Mouse (Mus musculus): ENCODE measurements around the gene Scaf11. TPM values are rescaled to one million over a fixed set of nuclear protein-coding genes. Genes with fewer than 3 reads are reported as not detected.

Scaf11 gene
- polyA plus RNA-seq, 1 experiment from 2014 or later, result 54.0 TPM

DNA sequence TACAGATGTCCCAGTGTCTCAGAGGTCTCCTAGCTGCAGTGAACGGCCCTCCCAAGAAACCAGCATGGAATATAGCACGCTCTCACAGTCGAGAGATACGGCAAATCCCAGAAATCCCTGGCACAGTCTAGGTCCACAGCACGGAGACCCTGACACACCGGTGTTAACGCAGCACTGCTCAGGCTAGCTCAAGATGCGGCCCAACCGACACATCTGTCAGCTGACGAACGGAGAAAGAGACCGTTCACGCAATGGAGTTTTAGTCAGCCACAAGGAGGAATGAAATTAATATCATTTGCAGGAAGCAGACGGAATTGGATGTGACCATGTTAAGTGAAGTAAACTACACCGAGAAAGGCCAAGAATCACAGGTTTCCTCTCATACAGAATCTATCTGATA lies 13.3 kb upstream of the Scaf11 start:
- Histone ChIP-seq H3K4me1 (ENCODE audit: control insufficient read depth, insufficient read depth, low read length) (no peaks in the 10 kb centered on the region), H3K27ac (replicated peaks; ENCODE audit: low read depth, low read length) (no peak overlapping the region), H3K36me3 (ENCODE audit: control insufficient read depth, insufficient read depth, low read length) (no peaks in the 10 kb centered on the region), H3K4me3 (replicated peaks; ENCODE audit: low read depth, low read length) (no peak overlapping the region), H3K27me3 (ENCODE audit: control insufficient read depth, insufficient read depth, low read length) (no peaks in the 10 kb centered on the region), H3K9ac (replicated peaks; ENCODE audit: low read length) (no peak overlapping the region), H3K9me3 (ENCODE audit: control insufficient read depth, low read length) (no peaks in the 10 kb centered on the region), H3K4me2 (ENCODE audit: low read length) (no peak overlapping the region)
- DNase-seq (no peak), ATAC-seq (ENCODE audit: low FRiP score, low TSS enrichment) (no peak)
- 93% methylated on average over 15 of the region's 15 CpGs for WGBS

DNA sequence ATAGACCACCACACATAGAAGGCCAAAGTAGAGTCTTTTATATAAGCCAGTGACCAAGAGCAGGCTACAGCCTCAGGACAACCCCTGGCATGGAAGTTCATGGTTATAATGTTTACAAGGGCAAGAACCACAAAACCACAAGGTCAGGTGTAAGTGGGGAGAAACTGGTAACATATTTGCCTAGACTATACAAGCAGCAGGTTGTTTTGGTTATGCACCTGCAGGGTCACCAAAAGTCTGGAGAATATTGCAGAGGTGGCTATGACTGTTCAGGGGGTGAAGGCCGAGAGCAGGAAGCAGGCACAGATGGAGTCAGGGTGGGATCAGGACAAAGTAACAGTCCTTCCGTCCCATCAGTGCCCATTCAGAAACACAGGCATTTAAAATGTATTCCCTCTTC lies 7.7 kb upstream of the Scaf11 start:
- Histone ChIP-seq H3K4me2 (ENCODE audit: low read length) (no peak overlapping the region), H3K4me3 (replicated peaks; ENCODE audit: low read depth, low read length) (no peak overlapping the region), H3K4me1 (ENCODE audit: control insufficient read depth, insufficient read depth, low read length) (no peaks in the 10 kb centered on the region), H3K27ac (replicated peaks; ENCODE audit: low read depth, low read length) (no peak overlapping the region), H3K36me3 (ENCODE audit: control insufficient read depth, insufficient read depth, low read length) (no peaks in the 10 kb centered on the region), H3K27me3 (ENCODE audit: control insufficient read depth, insufficient read depth, low read length) (no peaks in the 10 kb centered on the region), H3K9me3 (ENCODE audit: control insufficient read depth, low read length) (no peaks in the 10 kb centered on the region), H3K9ac (replicated peaks; ENCODE audit: low read length) (no peak overlapping the region)
- no peak for DNase-seq
- WGBS, result 95% methylated on average over 2 of the region's 2 CpGs
- ATAC-seq (ENCODE audit: low FRiP score, low TSS enrichment), result no peak

DNA sequence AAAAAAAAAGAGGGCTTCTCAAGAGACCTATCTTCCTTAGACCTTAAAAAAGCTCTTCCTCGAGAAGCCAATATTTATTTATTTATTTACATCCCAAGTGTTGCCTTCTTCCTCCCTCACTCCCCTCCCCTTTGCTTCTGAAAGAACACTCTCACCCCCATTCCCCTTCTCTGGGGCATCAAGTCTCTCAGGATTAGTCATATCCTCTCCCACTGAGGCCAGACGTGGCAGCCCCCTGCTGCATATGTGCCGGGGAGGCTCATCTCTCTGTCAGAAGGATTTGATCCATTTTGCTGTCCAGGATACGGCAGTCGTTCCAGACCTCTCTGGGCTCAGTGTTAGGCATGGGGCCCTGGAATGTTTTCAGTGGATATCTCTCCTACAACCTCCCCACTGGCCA lies 7.2 kb upstream of the Scaf11 start:
- Histone ChIP-seq H3K9me3 (ENCODE audit: control insufficient read depth, low read length) (no peaks in the 10 kb centered on the region), H3K4me1 (ENCODE audit: control insufficient read depth, insufficient read depth, low read length) (no peaks in the 10 kb centered on the region), H3K4me3 (replicated peaks; ENCODE audit: low read depth, low read length) (no peak overlapping the region), H3K27me3 (ENCODE audit: control insufficient read depth, insufficient read depth, low read length) (no peaks in the 10 kb centered on the region), H3K27ac (replicated peaks; ENCODE audit: low read depth, low read length) (no peak overlapping the region), H3K36me3 (ENCODE audit: control insufficient read depth, insufficient read depth, low read length) (no peaks in the 10 kb centered on the region), H3K4me2 (ENCODE audit: low read length) (no peak overlapping the region), H3K9ac (replicated peaks; ENCODE audit: low read length) (no peak overlapping the region)
- WGBS, result 72% methylated on average over 5 of the region's 5 CpGs
- DNase-seq, result no peak
- ATAC-seq (ENCODE audit: low FRiP score, low TSS enrichment), result no peak

DNA sequence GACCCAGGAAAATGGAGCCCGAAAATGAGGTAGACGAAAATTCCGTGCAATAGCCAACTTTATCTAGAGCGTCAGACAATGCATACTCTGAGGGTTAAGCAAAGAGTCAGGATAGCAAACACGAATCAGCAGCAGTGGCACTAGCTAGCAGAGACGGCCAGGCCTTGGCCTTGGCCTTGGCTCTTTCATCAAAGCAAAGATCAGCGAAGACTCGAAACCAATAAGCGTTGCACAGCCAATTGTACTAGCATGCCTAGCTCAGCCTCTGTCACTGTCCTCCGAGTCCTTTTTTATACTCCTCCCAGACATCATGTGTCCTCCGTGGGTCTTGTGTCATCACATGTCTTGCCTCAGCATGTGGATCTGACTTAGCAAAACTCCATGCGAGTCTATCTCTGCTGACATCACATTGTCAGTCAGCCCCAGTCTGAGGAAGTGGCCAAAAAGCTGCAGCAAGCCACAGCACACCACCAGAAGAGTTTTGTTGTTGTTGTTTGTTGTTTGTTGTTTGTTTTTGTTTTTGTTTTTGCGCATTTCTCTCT lies 5.8 kb upstream of the Scaf11 start:
- H3K27me3 ChIP-seq (ENCODE audit: control insufficient read depth, insufficient read depth, low read length), result no peaks in the 10 kb centered on the region
- H3K4me3 ChIP-seq (replicated peaks; ENCODE audit: low read depth, low read length), result no peak overlapping the region
- no peak overlapping the region for H3K4me2 ChIP-seq (ENCODE audit: low read length)
- peaks cover 11% of the 10 kb centered on the region; the same call in 1 of the 2 replicates for H3K4me1 ChIP-seq (ENCODE audit: control insufficient read depth, insufficient read depth, low read length)
- ATAC-seq (ENCODE audit: low FRiP score, low TSS enrichment), result no peak
- no peaks in the 10 kb centered on the region for H3K9me3 ChIP-seq (ENCODE audit: control insufficient read depth, low read length)
- H3K9ac ChIP-seq (replicated peaks; ENCODE audit: low read length), result no peak overlapping the region
- DNase-seq, result no peak
- no peaks in the 10 kb centered on the region for H3K36me3 ChIP-seq (ENCODE audit: control insufficient read depth, insufficient read depth, low read length)
- 93% methylated on average over 13 of the region's 13 CpGs for WGBS
- no peak overlapping the region for H3K27ac ChIP-seq (replicated peaks; ENCODE audit: low read depth, low read length)

DNA sequence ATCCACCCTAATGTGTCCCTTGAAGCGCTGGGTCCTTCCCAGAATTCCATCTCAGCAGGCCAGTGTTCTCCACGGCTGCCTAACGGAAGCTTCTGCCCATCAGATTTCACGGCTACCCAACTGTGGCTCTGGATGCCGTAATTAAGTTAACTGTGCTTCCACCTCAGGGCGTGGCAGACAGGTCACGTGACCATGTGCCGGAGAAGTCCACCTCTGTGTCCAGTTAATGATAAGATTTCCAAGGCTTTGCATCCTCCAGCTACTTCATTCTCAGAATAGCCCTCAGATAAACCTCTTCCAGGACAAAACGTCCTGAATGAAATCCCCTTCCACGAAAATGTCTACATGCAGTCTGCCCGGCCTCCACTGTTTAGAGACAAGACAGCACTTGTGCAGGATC lies 4.4 kb upstream of the Scaf11 start:
- ATAC-seq (ENCODE audit: low FRiP score, low TSS enrichment), result no peak
- no peak for DNase-seq
- Histone ChIP-seq H3K27ac (replicated peaks; ENCODE audit: low read depth, low read length) (no peak overlapping the region), H3K36me3 (ENCODE audit: control insufficient read depth, insufficient read depth, low read length) (no peaks in the 10 kb centered on the region), H3K9ac (replicated peaks; ENCODE audit: low read length) (no peak overlapping the region), H3K9me3 (ENCODE audit: control insufficient read depth, low read length) (no peaks in the 10 kb centered on the region), H3K27me3 (ENCODE audit: control insufficient read depth, insufficient read depth, low read length) (no peaks in the 10 kb centered on the region), H3K4me1 (ENCODE audit: control insufficient read depth, insufficient read depth, low read length) (peaks cover 11% of the 10 kb centered on the region; the same call in 1 of the 2 replicates), H3K4me3 (replicated peaks; ENCODE audit: low read depth, low read length) (no peak overlapping the region), H3K4me2 (ENCODE audit: low read length) (no peak overlapping the region)
- WGBS, result 83% methylated on average over 11 of the region's 11 CpGs

DNA sequence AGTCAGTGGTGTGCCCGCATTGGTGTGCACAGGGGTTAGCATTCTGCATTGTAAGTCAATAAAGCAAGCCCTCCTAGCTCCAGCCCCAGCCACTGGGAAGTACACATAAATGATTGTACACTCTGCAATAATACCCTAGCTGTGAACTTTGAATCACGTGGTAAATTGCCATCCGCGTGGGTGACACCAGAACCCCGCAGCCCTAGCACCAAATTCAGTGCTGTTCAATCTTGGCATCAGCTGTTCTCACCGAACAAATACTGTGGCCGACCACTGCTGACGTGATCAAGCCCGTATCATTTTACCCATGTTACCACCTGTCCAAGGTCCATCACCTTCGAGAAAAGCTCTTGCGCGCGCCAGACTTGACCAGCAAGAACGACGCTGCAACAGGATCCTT lies 3.2 kb upstream of the Scaf11 start:
- no peak for ATAC-seq (ENCODE audit: low FRiP score, low TSS enrichment)
- DNase-seq, result no peak
- H3K27ac ChIP-seq (replicated peaks; ENCODE audit: low read depth, low read length), result no peak overlapping the region
- no peaks in the 10 kb centered on the region for H3K9me3 ChIP-seq (ENCODE audit: control insufficient read depth, low read length)
- no peak overlapping the region for H3K9ac ChIP-seq (replicated peaks; ENCODE audit: low read length)
- H3K4me1 ChIP-seq (ENCODE audit: control insufficient read depth, insufficient read depth, low read length), result peaks cover 19% of the 10 kb centered on the region; the same call in 1 of the 2 replicates
- H3K27me3 ChIP-seq (ENCODE audit: control insufficient read depth, insufficient read depth, low read length), result no peaks in the 10 kb centered on the region
- H3K4me3 ChIP-seq (replicated peaks; ENCODE audit: low read depth, low read length), result no peak overlapping the region
- H3K36me3 ChIP-seq (ENCODE audit: control insufficient read depth, insufficient read depth, low read length), result no peaks in the 10 kb centered on the region
- H3K4me2 ChIP-seq (ENCODE audit: low read length), result no peak overlapping the region
- 97% methylated on average over 15 of the region's 15 CpGs for WGBS

DNA sequence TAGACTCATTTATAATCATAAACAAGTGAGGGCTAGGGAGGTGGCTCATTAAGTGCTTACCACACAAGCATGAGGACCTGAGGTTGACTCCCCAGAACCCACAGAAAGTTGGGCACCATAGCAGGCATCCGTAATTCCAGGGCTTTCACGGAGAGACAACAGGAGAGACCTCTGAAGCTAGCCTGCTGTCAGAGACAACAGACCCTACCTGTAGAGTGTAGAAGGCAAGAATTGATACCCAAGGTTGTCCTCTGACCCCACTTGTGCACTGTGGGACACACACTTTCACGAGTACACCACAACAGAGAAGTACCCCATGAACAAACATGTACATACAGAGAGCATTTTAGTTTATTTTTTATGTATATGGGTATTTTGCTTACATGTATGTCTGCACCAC lies 2.0 kb upstream of the Scaf11 start:
- Histone ChIP-seq H3K4me3 (replicated peaks; ENCODE audit: low read depth, low read length) (no peak overlapping the region), H3K9ac (replicated peaks; ENCODE audit: low read length) (no peak overlapping the region), H3K4me2 (ENCODE audit: low read length) (no peak overlapping the region), H3K27me3 (ENCODE audit: control insufficient read depth, insufficient read depth, low read length) (no peaks in the 10 kb centered on the region), H3K36me3 (ENCODE audit: control insufficient read depth, insufficient read depth, low read length) (no peaks in the 10 kb centered on the region), H3K4me1 (ENCODE audit: control insufficient read depth, insufficient read depth, low read length) (peaks cover 19% of the 10 kb centered on the region; the same call in 1 of the 2 replicates), H3K27ac (replicated peaks; ENCODE audit: low read depth, low read length) (no peak overlapping the region), H3K9me3 (ENCODE audit: control insufficient read depth, low read length) (no peaks in the 10 kb centered on the region)
- ATAC-seq (ENCODE audit: low FRiP score, low TSS enrichment) (no peak), DNase-seq (no peak)
- 96% methylated on average over 3 of the region's 3 CpGs for WGBS

DNA sequence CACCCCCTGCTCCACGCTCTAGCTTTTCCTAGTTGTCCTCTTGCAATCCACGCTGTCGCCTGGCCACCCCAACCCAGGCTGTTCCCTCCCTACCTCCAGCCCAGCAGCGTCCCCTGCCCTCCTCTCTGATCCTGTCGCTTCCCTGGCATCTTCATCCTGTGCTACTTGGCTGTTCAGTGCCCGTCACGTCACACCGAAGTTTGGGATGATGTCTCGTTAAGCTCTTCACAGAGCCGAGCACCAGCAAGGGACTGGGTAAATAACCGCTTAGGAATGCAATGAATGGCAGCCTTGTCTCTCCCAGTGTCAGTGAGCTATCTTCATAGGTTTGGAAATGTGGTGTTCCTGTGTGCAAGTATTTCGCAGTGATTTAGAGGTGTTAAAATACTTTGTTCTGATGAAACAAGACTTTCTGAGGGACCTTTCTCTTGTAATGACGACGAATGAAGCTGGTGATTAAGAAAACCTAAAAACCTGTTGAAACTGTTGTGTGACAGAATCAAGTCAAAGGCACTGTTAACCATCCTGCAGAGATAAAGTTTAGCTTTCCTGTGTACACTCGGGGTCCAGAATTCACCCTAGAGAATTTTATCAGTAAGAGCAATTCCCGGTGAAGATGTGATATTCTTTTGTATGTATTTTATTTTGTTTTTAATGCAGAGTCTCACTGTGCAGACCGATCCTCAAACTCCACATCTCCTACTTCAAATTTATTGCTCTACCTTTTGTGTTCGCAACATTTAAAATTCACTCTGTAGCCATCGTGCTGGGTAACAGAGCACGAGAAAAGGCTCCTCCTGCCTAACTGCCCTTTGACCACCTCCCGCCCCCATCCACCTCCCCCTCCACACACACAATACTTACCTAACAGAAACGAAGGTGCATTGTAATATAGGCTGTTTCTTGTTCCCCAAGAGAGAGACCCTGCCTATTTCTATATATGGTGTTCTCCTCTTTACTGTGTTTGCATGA lies 1.2 kb upstream of the Scaf11 start:
- ATAC-seq (ENCODE audit: low FRiP score, low TSS enrichment), result peak; percentile 26; the same call in 1 of the 2 replicates

DNA sequence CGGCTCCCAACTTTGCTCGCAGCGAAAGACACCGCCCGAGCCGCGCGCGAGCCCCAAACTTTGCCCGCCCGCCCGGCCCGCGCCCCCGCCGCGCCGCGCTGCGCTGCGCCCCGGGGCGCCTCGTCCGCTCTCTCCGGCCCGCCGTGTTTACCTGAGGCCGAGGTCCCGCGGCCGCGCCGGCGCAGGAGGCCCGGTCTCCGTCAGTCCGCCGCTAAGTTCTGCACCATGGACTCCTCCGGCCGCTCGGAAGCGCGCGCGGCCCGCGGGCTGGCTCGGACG lies 253 bp downstream of the Scaf11 start:
- Histone ChIP-seq H3K27ac (replicated peaks; ENCODE audit: low read depth, low read length) (peak overlapping the region; percentile 96), H3K27me3 (ENCODE audit: control insufficient read depth, insufficient read depth, low read length) (no peaks in the 10 kb centered on the region), H3K4me2 (ENCODE audit: low read length) (peak overlapping the region; percentile 66), H3K4me3 (replicated peaks; ENCODE audit: low read depth, low read length) (peak overlapping the region; percentile 77), H3K36me3 (ENCODE audit: control insufficient read depth, insufficient read depth, low read length) (no peaks in the 10 kb centered on the region), H3K9me3 (ENCODE audit: control insufficient read depth, low read length) (no peaks in the 10 kb centered on the region), H3K9ac (replicated peaks; ENCODE audit: low read length) (peak overlapping the region; percentile 74), H3K4me1 (ENCODE audit: control insufficient read depth, insufficient read depth, low read length) (peaks cover 19% of the 10 kb centered on the region; the same call in 1 of the 2 replicates)
- no peak for ATAC-seq (ENCODE audit: low FRiP score, low TSS enrichment)
- WGBS, result 0% methylated on average over 50 of the region's 50 CpGs
- DNase-seq, result no peak

More for the DNA sequence above, 1.2 kb upstream of the Scaf11 start:
- Histone ChIP-seq H3K27me3 (ENCODE audit: control insufficient read depth, insufficient read depth, low read length) (no peaks in the 10 kb centered on the region), H3K4me2 (ENCODE audit: low read length) (peak overlapping the region; percentile 81), H3K4me1 (ENCODE audit: control insufficient read depth, insufficient read depth, low read length) (peaks cover 19% of the 10 kb centered on the region; the same call in 1 of the 2 replicates), H3K4me3 (replicated peaks; ENCODE audit: low read depth, low read length) (peak overlapping the region; percentile 77), H3K27ac (replicated peaks; ENCODE audit: low read depth, low read length) (peak overlapping the region; percentile 96), H3K9me3 (ENCODE audit: control insufficient read depth, low read length) (no peaks in the 10 kb centered on the region), H3K9ac (replicated peaks; ENCODE audit: low read length) (peak overlapping the region; percentile 81), H3K36me3 (ENCODE audit: control insufficient read depth, insufficient read depth, low read length) (no peaks in the 10 kb centered on the region)
- 16% methylated on average over 22 of the region's 22 CpGs for WGBS
- DNase-seq, result no peak

Measured in midbrain, embryonic 14.5 days (tissue).